Mouse (Mus musculus) stomach, embryonic 15.5 days (tissue): ENCODE results near the gene Gm12695. TPM values are rescaled to one million over a fixed set of nuclear protein-coding genes. Genes with fewer than 3 reads are reported as not detected.
A peak's percentile ranks its signal among the peaks of the same experiment; 100 is the strongest.

Experiments
- ATAC-seq: fragments of 200-750 bp; cut with Nextera tagmentation; 2 replicates; pipeline ENCODE4 v1.8.0; 2017; ENCODE audit warnings: low read depth, moderate number of reproducible peaks, moderate TSS enrichment; ENCODE audit not compliant: insufficient read depth, low FRiP score
- H3K27ac ChIP-seq: fragments of 300-500 bp; sonication (generic); 2 replicates; pipeline ENCODE4 v1.5.1; 2015; ENCODE audit warnings: mild to moderate bottlenecking, inconsistent platforms
- H3K27me3 ChIP-seq: fragments of 300-500 bp; sonication (generic); replicated peaks from 2 replicates; pipeline ENCODE4 v1.6.1; 2015; ENCODE audit warnings: inconsistent platforms
- H3K36me3 ChIP-seq: fragments of 300-500 bp; sonication (generic); 2 replicates; pipeline ENCODE4 v1.6.1; 2015; ENCODE audit warnings: inconsistent platforms
- H3K4me1 ChIP-seq: fragments of 300-500 bp; sonication (generic); 2 replicates; pipeline ENCODE4 v1.6.1; 2015; ENCODE audit warnings: inconsistent platforms
- H3K4me2 ChIP-seq: fragments of 300-500 bp; sonication (generic); 2 replicates; pipeline ENCODE4 v1.6.1; 2015; ENCODE audit warnings: mild to moderate bottlenecking, inconsistent platforms
- H3K4me3 ChIP-seq: fragments of 300-500 bp; sonication (generic); replicated peaks from 2 replicates; pipeline ENCODE4 v1.5.1; 2015; ENCODE audit warnings: inconsistent platforms
- H3K9ac ChIP-seq: fragments of 300-500 bp; sonication (generic); 2 replicates; pipeline ENCODE4 v1.6.1; 2015; ENCODE audit warnings: inconsistent platforms
- H3K9me3 ChIP-seq: fragments of 300-500 bp; sonication (generic); 2 replicates; pipeline ENCODE4 v1.6.1; 2016; ENCODE audit warnings: inconsistent platforms
- WGBS: fragments of 180-500 bp; shearing (Covaris S2); methylation state at CpG from one replicate; pipeline ENCODE4 v1.1.7; 2015; 5-methylcytosine and 5-hydroxymethylcytosine counted together
- polyA plus RNA-seq: library from polyadenylated mRNA; unstranded; fragments of >200 nt; fragmentation: Nextera tagmentation; extraction: Ambion mirVana; gene quantifications from 2 replicates; pipeline ENCODE4 v1.2.1, GENCODE M21; 2015

Gene Gm12695
- polyA plus RNA-seq, 1 experiment from 2014 or later: 0.09 TPM

DNA sequence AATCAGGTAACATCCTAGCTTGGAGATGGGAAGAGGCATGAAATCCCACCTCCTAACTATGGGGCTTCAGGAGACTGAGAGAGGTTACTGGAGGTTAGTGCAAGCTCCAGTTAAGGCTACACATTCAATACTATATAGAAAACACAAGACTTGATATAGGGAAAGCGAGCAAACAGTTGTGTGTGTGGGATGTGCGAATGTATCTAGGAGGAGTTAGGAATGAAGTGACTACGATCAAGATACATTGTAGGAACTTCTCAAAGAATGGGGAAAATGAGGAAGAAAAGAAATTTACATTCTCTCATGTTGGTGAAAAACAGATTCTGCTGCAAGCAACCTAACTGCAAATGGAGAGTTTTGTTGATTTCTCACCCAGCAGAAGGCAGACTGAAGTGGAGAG lies 44.5 kb downstream of the Gm12695 start:
- no peak overlapping the region for H3K27ac ChIP-seq
- WGBS: 88% methylated on average over 3 of the region's 3 CpGs
- no peaks in the 10 kb centered on the region for H3K9me3 ChIP-seq
- H3K4me1 ChIP-seq: no peaks in the 10 kb centered on the region
- no peak overlapping the region for H3K4me2 ChIP-seq
- no peak overlapping the region for H3K9ac ChIP-seq
- no peaks in the 10 kb centered on the region for H3K36me3 ChIP-seq
- H3K27me3 ChIP-seq: no peaks in the 10 kb centered on the region
- no peak for ATAC-seq
- H3K4me3 ChIP-seq: no peak overlapping the region

DNA sequence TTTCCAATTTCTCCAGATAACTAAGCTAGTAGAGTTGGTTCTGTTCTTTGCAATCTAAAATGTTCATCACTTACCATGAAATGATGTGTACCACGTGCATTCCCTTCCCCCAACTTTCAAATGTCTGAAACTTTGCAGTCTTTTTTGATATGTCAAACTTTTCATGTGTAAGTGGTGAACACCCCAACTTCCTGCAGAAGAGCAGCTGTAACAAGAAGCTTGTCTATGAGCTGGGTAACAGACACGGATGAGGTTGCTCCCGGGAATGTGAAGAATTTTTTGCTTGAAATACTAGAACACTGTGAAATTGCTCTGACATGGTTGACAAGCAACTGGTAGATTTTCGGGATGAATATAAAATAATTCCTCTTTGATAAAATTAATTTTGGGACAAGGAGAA lies 55.7 kb downstream of the Gm12695 start:
- no peak overlapping the region for H3K9ac ChIP-seq
- no peaks in the 10 kb centered on the region for H3K27me3 ChIP-seq
- 70% methylated on average over 4 of the region's 4 CpGs for WGBS
- no peak for ATAC-seq
- H3K4me1 ChIP-seq: no peaks in the 10 kb centered on the region
- no peaks in the 10 kb centered on the region for H3K36me3 ChIP-seq
- H3K27ac ChIP-seq: no peak overlapping the region
- H3K9me3 ChIP-seq: no peaks in the 10 kb centered on the region
- no peak overlapping the region for H3K4me2 ChIP-seq
- no peak overlapping the region for H3K4me3 ChIP-seq

DNA sequence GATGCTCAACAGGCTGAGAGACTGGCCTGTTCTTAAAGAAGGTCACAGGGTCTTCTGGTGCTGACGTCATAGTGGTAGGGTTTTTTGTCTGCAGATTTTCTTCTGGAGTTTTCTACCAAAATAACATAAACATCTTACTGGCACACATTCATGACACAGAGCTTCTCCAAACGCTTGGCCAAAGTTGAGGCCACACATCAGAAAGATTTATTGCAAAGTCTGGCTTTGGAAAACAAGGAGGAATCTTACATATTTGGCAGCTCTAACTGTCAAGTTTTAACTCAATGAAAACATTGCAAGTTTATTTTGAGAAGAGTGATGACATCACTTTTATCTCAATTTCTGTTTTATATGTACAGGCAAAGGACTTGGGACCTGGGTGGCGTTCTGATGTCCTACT lies 56.8 kb downstream of the Gm12695 start:
- no peaks in the 10 kb centered on the region for H3K36me3 ChIP-seq
- H3K27ac ChIP-seq: no peak overlapping the region
- H3K27me3 ChIP-seq: no peaks in the 10 kb centered on the region
- no peak overlapping the region for H3K4me2 ChIP-seq
- no peak overlapping the region for H3K4me3 ChIP-seq
- no peak for ATAC-seq
- no peak overlapping the region for H3K9ac ChIP-seq
- H3K9me3 ChIP-seq: no peaks in the 10 kb centered on the region
- no peaks in the 10 kb centered on the region for H3K4me1 ChIP-seq
- 41% methylated on average over 3 of the region's 3 CpGs for WGBS

DNA sequence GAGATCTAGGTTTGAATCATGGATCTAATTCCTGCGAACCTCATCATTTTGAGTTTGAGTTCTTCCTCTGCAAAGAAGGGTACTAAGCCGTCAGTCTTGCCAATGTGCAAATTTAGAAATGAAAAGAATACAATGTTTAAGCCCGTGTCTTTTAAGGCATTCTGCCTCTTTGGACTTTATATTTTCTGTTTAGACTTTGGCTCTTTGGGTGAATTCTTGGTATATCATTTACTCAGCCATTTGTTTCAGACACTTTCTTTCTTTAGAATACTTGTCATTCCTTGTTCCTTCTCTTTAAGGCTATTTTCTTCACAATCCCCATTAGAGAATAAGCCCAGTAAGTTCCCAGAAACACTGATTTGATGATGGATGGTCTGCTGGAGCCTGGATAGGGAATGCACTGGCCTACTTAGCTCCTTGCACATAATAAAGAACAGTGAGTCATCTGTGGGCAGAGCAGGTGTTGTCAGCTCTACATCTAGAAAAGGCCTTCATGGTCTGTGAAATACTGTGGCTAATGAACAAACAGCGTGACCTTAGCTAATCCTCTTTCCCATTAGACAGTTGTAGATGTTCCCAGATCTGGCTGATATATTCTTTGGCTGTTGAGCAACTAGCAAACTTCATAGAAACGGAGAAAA lies 59.5 kb downstream of the Gm12695 start:
- 70% methylated on average over 5 of the region's 5 CpGs for WGBS
- no peak for ATAC-seq

GRCm38 (mm10) chr4:96722301-96722700 lies 62.7 kb downstream of the Gm12695 start:
- no peaks in the 10 kb centered on the region for H3K36me3 ChIP-seq
- no peaks in the 10 kb centered on the region for H3K9me3 ChIP-seq
- no peak overlapping the region for H3K4me2 ChIP-seq
- H3K27ac ChIP-seq: no peak overlapping the region
- no peak overlapping the region for H3K9ac ChIP-seq
- H3K4me1 ChIP-seq: no peaks in the 10 kb centered on the region
- 72% methylated on average over 2 of the region's 2 CpGs for WGBS
- no peak for ATAC-seq
- H3K27me3 ChIP-seq: no peaks in the 10 kb centered on the region
- H3K4me3 ChIP-seq: no peak overlapping the region

More for the DNA sequence above, 59.5 kb downstream of the Gm12695 start:
- H3K4me1 ChIP-seq: no peaks in the 10 kb centered on the region
- H3K36me3 ChIP-seq: no peaks in the 10 kb centered on the region
- H3K27me3 ChIP-seq: no peaks in the 10 kb centered on the region
- H3K9ac ChIP-seq: no peak overlapping the region
- H3K9me3 ChIP-seq: no peaks in the 10 kb centered on the region
- H3K27ac ChIP-seq: no peak overlapping the region
- H3K4me3 ChIP-seq: no peak overlapping the region
- no peak overlapping the region for H3K4me2 ChIP-seq

DNA sequence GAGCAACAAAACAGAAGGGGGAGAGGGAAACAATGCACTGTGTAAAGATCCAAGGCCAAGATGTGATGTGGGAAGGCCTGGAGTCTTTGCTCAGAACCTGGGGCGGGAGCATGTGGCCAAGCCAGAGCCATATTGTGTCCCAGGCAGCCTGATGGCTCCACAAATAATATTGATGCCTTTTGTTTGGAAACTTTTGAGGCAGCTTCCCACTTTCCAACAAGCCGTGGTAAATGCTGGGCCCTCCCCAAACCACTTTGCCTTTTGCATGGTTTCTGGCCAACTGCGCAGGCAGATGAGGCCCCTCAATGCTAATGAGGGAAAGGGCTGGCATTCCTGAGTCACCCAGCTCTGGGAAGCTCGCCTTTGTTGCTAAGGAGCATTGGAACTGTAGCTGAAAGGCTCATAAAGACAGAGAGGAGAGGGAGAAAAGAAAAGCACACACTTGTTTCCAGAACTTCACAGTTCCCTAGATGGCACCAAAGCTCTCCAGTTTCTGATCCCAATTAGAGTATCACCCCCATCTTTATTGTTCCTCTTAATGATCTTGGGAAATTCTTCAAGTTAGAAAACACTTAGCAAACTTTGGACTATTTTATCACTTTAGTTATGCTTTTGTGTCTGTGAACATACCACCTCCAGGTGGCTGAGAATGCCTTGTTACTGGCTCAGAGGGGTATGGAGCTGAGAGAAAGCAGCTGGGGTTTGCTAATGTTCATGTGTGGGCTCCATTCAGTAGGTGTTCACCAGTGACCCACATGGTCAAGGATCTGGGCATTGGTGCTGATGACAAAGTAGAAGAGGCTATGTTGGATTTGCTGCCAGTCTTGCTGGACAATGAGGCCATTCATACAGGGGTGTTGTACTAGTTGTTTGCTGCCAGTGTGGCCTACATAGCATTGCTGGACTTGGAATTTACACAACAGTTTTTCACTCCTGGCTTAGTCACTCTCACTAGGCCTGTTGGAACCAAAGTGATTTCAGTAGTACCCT lies 65.7 kb downstream of the Gm12695 start:
- Histone ChIP-seq H3K9me3 (no peaks in the 10 kb centered on the region), H3K27me3 (no peaks in the 10 kb centered on the region), H3K4me2 (no peak overlapping the region), H3K27ac (no peak overlapping the region), H3K4me1 (no peaks in the 10 kb centered on the region), H3K9ac (no peak overlapping the region), H3K4me3 (no peak overlapping the region), H3K36me3 (no peaks in the 10 kb centered on the region)
- no peak for ATAC-seq
- WGBS: 43% methylated on average over 4 of the region's 4 CpGs

DNA sequence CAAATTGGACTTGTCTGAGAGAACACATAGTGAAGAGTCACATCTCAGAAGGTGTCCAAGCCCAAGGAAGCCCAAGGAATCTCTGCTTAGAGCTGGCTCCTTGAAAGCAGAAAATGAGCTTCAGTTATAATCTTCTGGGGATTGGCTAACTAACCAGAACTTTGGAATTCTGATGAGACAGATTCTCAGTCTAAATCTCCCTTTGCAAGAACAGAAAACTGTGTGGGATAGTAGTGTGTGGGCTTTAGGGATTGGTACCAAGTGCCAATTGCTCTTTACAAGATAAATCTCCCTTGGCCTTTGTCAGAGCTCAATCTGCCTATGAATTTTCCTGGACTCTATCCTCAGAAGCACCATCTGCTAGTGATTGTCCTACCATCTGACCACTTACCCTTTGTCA lies 66.5 kb downstream of the Gm12695 start:
- Histone ChIP-seq H3K4me1 (no peaks in the 10 kb centered on the region), H3K4me3 (no peak overlapping the region), H3K4me2 (no peak overlapping the region), H3K9me3 (no peaks in the 10 kb centered on the region), H3K27me3 (no peaks in the 10 kb centered on the region), H3K36me3 (no peaks in the 10 kb centered on the region), H3K9ac (no peak overlapping the region), H3K27ac (no peak overlapping the region)
- no peak for ATAC-seq

DNA sequence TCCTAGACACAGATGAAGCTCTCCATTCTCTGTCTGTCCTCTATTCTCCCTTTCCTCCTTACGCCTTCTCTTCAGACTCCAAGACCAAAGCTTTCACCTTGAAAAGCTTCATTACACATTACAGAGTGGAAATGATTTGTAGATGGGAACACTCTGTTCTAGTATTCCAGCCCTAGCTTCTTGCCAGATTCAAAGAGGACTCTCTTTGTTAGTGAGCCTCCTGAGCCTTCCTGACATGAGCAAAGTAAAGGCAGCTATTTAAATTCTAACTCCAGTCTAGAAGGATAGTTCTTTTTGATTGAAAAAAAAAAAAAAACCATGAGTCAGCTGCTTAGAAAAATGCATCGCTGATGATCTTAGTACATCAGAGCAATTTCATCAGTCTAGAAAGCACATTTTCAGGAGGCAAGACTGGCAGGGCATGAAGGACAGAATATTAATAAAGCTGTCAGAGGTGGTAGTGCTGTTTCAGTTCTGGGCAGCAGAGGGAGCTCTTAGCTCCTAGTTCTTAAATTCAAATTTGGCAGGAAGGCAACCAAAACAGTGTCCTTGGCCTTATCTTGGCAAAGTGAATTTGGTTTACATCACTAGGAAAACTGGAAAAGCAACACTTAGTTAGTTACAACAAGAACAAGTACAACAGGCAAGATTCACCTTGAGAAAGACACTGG lies 79.6 kb downstream of the Gm12695 start:
- H3K9me3 ChIP-seq: no peaks in the 10 kb centered on the region
- WGBS: 66% methylated on average over 2 of the region's 2 CpGs

DNA sequence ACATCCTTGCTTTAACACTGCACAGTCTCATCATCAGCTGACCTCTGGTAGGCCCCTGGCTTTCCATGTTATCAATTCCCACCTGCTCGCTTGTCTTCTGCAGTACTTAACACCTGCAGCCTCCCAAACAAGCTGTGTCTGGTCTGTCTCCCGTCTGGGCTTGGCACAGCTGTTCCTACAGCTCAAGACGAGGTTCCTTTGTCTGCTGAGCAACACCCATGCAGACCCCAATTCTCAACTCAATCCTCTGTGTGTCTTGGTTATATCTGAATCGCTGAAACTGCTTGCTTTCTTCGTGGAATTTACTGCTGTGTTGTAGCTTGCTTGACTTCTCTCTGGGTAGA lies 86.8 kb downstream of the Gm12695 start:
- H3K4me2 ChIP-seq: no peak overlapping the region
- H3K4me3 ChIP-seq: no peak overlapping the region
- ATAC-seq: no peak
- 67% methylated on average over 5 of the region's 5 CpGs for WGBS
- peaks cover 5% of the 10 kb centered on the region; the same call in 1 of the 2 replicates for H3K4me1 ChIP-seq
- H3K27ac ChIP-seq: no peak overlapping the region
- no peaks in the 10 kb centered on the region for H3K36me3 ChIP-seq
- H3K9me3 ChIP-seq: no peaks in the 10 kb centered on the region
- H3K9ac ChIP-seq: no peak overlapping the region
- no peaks in the 10 kb centered on the region for H3K27me3 ChIP-seq

More for the DNA sequence above, 79.6 kb downstream of the Gm12695 start:
- Histone ChIP-seq H3K27ac (no peak overlapping the region), H3K9ac (no peak overlapping the region), H3K27me3 (no peaks in the 10 kb centered on the region), H3K4me2 (no peak overlapping the region), H3K36me3 (no peaks in the 10 kb centered on the region), H3K4me3 (no peak overlapping the region), H3K4me1 (no peaks in the 10 kb centered on the region)
- no peak for ATAC-seq

GRCm38 (mm10) chr4:96697511-96698217 lies 87.3 kb downstream of the Gm12695 start:
- peaks cover 5% of the 10 kb centered on the region; the same call in 1 of the 2 replicates for H3K4me1 ChIP-seq
- no peaks in the 10 kb centered on the region for H3K27me3 ChIP-seq
- no peak for ATAC-seq
- no peaks in the 10 kb centered on the region for H3K36me3 ChIP-seq
- H3K27ac ChIP-seq: no peak overlapping the region
- H3K9me3 ChIP-seq: no peaks in the 10 kb centered on the region
- H3K9ac ChIP-seq: no peak overlapping the region
- H3K4me2 ChIP-seq: no peak overlapping the region
- H3K4me3 ChIP-seq: no peak overlapping the region
- WGBS: 64% methylated on average over 15 of the region's 15 CpGs

GRCm38 (mm10) chr4:96696614-96697360 lies 88.2 kb downstream of the Gm12695 start:
- H3K4me1 ChIP-seq: peaks cover 5% of the 10 kb centered on the region; the same call in 1 of the 2 replicates
- no peak overlapping the region for H3K9ac ChIP-seq
- H3K27ac ChIP-seq: no peak overlapping the region
- no peaks in the 10 kb centered on the region for H3K9me3 ChIP-seq
- ATAC-seq: peak; percentile 58; the same call in 1 of the 2 replicates
- WGBS: 35% methylated on average over 13 of the region's 13 CpGs
- H3K36me3 ChIP-seq: no peaks in the 10 kb centered on the region
- peak overlapping the region; percentile 32 for H3K4me2 ChIP-seq
- no peak overlapping the region for H3K4me3 ChIP-seq
- no peaks in the 10 kb centered on the region for H3K27me3 ChIP-seq
